Mouse (Mus musculus) c-Kit-negative CD71-positive TER-119-positive erythroid progenitor cells, embryonic 14.5 days (primary cell): ENCODE data around the gene Hist1h2bh.
"Not testable (repeated sequence)": the region's sequence is repeated elsewhere in the genome, so short reads cannot be mapped to it uniquely, and the experiment has no call there.

Source experiments
- DNase-seq: peaks from one replicate; pipeline ENCODE4 v3.0.0-alpha.2; 2013; ENCODE audit warnings: low read depth, low spot score

The Hist1h2bh gene

DNA sequence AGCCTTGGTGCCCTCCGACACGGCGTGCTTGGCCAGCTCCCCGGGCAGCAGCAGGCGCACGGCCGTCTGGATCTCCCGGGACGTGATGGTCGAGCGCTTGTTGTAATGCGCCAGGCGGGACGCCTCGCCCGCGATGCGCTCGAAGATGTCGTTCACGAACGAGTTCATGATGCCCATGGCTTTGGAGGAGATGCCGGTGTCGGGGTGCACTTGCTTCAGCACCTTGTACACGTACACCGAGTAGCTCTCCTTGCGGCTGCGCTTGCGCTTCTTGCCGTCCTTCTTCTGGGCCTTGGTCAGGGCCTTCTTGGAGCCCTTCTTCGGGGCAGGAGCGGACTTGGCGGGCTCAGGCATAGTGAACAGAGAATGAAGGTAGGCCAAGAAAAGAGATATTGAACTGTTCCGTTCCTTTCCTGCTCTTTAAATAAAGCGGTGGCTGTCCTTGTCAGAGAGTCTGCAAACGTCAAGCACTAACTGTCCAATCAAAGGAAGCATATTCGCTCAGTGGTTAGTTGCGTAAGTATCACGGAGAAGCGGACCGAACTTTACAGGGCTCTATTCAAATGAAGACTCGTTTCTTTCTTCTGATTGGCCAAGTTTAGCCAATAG lies at the start of gene Hist1h2bh:
Gene Hist1h2bh (minus strand): TSS at position 394 of the 609 bp plus-strand sequence.
- DNase-seq, result peak; percentile 90

DNA sequence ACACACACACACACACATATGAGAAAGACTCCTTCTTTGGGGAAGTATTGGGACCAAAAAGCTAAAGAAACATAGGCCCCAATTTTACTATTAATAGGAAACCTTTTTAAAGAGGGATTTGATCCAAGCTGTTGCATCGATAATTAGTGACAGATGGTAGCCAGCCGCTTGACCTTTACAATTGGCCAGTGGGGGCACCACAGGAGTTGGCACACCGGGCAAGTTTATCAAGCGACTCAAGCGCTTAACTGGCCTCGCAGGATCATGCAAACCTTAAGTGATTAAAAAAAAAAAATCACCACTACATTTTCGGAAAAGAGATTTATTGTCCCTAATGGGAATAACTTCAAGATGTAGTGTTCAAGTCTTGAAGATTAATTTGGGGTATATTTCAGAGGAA lies 49.4 kb upstream of the Hist1h2bh start:
- DNase-seq, result no peak

DNA sequence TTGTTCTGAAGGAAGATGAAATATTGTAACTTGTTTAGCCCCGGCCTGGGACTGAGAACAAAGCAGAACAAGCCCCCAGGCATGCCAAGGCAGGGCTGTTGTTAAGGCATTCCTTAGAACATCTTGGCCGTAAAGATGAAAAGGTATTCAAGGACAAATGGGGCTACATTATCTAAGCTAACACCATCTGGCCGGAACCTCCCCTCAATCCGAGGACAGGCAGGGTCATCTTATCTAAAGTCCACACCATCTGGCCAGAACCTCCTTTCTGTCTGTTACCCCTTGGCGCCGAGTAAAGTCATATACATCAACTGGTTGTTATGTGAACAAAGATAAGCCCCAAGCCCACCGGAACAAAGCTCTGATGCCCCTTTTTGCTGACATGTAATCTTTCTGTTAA lies 48.7 kb upstream of the Hist1h2bh start:
- not testable (repeated sequence) for DNase-seq

DNA sequence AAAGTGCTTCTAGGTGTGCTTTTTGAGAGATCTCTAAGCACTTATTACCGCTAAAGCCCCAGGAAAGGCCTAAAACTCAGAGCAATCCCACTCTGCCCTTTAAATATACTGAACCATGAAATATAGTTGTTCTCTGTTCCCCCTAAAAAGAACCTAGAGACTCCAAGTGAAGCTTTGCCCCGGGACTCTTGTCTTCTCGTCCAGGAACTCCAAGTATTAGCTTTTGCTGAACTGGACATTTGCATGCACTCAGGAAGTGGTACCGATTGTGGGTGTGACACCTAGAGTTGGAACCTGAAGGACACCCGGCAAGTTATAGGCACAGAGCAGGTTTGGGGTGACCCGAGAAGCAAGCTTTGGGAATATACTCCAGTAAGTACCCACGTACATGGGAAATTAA lies 48.0 kb upstream of the Hist1h2bh start:
- no peak for DNase-seq

DNA sequence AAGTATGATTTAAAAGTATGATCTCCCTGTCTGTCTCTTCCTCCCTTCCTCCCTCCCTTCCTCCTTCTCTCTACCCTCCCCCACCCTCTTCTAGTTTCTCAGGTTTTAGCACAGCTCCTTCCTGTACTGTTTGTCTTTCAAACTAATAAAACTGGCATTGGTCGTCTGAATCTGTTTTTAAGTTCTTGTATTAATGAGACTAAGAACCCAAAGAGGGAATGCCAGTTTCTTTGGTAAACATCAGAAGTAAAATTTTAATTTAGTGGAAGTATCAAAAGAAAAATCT lies 43.7 kb upstream of the Hist1h2bh start:
- peak; percentile 42 for DNase-seq

DNA sequence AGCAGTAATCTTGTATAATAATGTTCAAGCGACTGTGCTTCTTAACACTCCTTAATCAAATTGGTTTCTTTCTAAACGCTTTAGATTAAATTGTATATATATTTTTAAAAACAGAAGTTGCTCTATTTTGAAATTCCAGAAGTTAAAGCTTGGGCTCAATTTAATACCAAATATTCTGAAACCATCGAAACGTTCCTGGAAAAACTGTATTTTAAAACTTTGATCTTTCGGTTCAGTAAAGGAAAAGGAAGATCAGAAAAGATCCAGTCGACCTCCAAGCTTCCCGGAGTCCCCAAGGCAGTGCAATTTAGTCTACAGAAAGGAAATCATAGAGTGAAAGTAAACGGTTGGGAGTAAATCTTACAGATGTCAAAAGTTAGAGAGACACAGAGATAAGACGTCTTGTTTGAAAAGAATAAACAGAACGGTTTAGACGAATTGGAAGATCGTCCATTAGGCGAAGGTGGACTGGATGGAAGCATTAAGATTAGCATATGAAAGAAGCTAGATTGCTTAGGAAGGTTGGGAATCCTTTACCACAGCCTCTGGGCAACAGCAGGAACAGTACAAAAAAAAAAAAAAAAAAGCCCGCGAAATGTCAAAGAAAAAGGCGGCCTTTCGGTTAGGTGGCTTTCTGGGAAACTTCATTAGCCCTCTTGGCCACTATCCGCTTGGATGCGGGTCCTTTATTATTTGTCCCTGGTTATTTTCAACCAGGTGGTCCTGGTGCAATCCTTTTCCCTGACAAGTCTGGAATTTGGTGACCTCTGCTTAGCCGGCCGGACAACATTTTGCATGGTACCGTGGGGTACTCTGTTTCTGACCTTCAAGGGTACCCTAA lies 43.1 kb upstream of the Hist1h2bh start:
- peak; percentile 60 for DNase-seq

DNA sequence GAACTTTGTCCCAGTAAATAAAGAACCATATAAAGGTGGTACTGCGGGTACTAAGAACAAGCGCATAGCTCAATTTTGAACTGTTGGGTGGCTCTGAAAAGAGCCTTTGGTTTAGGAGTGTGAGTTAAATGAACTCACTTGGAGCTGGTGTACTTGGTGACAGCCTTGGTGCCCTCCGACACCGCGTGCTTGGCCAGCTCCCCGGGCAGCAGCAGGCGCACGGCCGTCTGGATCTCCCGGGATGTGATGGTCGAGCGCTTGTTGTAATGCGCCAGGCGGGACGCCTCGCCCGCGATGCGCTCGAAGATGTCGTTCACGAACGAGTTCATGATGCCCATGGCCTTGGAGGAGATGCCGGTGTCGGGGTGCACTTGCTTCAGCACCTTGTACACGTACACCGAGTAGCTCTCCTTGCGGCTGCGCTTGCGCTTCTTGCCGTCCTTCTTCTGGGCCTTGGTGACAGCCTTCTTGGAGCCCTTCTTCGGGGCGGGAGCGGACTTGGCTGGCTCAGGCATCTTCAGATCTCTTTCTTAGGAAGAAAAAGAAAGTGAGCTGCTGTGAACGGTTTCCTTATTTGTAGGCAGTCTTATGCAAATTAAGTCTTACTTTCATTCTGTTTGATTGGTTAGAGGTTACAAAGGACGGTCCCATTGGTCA lies 42.4 kb upstream of the Hist1h2bh start:
- DNase-seq, result peak; percentile 93

DNA sequence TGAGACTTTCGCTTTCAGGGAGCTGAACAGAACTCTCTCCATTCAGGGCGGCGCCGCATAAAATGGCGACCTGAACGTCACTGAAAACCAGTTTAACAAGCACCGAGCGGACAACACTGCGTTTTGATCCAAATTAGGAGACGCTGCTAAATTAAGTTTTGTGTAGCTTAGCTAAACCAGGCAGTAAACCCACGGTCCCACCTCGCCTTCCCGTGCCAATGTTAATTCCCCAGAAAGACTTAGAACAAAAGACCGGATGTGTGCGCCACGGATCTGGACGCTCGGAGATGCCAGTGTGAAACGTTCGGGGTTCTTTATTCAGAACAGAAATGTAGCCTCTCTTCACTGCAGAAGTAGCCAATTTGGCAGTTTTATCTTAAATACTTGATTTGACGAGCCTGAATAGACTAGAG lies 41.8 kb upstream of the Hist1h2bh start:
- peak; percentile 79 for DNase-seq

DNA sequence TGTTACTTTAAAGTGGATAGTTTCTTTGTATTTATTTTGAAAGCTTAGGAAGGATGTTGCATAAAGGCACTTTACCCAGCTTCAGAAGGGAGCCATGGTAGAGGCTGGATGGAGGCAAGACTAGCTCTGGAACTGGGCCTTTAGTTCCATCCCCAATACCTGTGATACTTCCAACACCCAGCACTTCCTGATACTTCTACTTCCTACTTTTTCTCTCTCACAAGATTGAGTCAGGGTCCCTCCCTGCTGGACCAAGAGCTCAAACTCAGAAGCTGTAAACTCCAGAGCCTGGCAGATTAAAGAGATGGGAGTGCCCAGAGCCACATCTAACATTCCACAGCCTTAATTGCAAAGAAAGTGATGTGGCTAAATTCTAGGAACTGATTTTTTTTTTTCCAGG lies 41.1 kb upstream of the Hist1h2bh start:
- DNase-seq, result peak; percentile 37

DNA sequence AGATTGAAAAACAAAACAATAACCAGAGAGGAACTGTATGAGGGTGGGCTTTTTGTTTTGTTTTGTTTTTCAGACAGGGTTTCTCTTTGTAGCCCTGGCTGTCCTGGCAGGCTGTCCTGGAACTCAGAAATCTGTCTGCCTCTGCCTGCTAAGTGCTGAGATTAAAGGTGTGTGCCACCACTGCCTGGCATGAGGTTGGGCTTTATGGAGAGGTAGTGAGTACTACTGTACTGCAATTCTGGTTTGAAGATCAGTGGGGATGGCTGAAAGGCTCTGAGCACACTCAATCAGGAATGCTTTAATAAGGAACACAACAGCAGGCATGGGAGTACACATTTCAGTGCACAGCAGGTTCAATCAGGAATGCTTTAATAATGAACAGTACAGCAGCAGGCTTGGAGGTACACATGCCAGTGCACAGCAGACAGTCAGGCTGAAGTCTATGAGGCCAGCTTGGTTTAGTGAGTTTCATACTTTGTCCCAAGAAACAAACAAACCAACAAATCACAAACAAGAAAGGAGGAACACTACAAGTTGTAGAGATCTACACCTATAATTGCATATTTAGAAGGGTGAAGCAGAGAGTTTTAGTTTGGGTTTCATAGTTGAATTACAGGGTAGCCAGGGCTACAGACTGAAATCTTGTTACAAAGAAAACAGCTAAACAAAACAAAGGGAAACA lies 40.3 kb upstream of the Hist1h2bh start:
- no peak for DNase-seq

DNA sequence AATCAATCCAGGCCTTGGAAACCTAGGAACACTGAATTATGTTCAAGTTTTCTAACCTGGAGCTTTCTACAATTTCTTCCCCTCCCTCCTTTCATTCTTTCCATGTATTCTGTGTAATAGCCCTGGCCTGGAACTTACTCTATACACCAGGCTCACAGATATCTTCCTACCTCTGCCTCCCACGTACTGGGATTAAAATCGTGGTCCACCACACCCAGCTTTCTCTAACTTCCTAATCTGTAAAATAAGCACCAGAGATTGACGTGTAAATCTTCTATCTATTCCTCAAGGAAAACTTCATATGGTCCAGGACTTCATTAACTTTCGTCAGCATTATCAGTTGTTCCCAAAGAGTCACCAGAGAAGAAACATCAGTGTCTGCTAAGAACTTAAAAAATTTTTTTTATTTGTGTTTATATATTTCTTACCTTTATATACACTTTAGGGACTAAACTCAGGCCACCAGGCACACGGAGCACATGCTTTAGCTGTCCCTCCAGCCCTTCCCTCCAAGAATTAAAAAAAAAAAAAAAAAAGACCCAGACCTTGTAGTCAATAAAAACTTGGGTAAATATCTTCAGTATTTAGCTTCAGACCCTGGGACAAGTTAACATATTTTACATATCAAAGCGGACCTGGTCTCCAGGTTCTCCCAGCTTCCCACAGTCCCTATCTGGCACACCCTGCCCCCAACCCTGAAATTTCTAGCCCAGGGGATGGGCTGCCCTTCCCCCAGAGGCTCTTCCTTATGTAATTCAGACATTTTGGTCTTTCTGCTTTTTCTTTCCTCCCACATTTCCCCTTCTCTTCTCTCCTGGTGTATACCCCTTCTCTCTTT lies 39.2 kb upstream of the Hist1h2bh start:
- DNase-seq, result no peak

DNA sequence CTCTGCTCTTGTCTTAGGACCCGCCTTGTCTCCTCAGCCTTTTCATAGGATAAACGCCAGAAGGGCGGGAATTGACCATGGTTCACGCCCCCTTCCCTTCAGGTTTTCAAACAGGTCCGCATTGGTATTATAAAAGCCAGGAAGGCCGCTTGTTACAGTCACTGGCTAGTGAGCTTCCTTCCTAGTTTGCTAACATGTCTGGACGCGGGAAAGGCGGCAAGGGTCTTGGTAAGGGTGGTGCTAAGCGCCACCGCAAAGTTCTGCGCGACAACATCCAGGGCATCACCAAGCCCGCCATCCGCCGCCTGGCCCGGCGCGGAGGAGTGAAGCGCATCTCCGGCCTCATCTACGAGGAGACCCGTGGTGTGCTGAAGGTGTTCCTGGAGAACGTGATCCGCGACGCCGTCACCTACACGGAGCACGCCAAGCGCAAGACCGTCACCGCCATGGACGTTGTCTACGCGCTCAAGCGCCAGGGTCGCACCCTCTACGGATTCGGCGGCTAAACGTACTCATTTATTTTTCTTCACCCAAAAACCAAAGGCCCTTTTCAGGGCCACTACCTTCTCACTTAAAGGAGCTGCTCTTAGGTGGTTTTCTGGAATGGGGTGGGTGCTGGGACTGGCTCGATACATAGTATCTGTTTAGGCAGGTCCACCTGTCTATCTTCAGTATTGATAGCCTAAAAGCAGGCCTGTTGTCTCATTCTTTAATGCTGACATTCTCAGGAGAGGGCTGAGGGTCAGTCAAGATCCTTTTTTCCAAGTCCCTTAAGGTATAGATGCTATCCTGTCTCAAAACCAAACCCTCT lies 38.4 kb upstream of the Hist1h2bh start, which contains the start of gene Hist1h4d:
Gene Hist1h4d (plus strand): TSS at position 191 of the 811 bp plus-strand sequence.
- peak; percentile 95 for DNase-seq

DNA sequence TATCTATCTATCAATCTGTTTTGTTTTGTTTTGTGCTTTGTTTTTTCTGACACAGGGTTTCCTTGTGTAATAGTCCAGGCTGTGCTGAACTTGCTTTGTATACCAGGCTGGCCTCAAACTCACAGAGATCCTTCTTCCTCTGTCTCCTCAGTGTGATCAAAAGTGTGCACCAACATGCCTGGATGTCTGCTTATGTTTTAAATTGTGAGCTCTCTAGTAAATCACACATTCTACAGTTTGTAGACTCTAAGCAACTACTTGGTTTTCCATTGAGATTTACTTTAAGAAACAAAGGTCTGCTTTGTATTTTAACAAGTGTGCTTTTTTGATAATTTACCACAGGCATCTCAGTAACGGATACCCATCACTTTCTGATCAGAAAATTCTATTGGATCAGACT lies 34.6 kb upstream of the Hist1h2bh start:
- no peak for DNase-seq

DNA sequence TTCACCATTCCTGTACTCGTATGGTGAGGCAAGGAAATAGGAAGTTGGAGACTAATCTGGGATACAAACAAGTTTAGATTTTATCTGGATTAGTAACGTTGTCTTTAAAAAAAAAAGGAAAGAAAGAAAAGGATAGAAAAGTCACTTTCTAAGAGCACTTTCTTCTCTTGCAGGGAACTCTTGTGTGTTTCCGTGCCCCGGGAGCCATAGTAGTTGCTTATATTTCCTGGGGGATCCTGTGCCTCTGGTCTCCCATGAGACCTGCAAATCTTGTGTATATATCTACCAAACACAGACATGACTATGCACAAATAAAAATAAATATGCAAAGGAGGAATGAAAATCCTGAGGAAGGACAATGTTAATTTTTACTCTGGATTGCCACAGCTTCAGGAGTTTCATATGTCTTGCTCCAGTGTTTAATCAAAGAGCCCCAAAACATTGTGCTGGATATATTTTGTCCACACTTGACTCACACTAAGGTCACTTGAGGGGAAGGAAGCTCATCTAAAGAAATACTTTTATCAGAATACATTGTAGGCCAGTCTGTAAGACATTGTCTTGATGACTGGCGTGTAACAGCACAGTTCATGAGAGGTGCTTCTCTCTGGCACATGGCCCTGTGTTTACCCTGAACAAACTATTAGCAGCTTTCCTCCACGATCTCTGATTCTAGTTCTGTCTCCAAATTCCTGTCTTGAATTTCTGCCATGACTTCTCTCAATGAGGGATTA lies 33.9 kb upstream of the Hist1h2bh start:
- DNase-seq, result peak; percentile 40

DNA sequence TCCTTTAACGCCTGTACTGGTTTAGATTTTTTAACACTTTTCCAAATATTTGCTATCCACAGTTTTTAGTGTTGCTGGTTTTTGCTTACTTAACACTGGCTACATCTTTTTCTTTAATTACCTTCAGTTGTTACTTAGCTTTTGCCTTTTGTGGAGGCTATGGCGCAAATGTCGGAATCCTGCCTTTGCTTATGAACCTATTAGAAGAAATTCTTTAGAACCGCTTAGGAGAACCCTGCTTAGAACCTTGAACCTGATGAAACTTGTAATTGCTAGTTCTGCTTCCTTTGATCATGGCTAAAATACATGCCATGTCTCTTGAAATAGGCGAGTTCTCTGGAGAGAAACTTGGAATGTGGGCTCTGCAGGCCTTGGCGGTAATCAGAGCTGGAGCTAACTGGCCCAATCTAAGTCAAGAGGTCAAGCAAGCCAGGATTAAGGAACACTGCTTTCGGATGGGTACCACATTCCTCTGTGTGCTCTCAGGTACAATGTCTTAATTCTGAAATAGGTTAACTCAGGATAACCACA lies 33.2 kb upstream of the Hist1h2bh start:
- DNase-seq, result peak; percentile 50

DNA sequence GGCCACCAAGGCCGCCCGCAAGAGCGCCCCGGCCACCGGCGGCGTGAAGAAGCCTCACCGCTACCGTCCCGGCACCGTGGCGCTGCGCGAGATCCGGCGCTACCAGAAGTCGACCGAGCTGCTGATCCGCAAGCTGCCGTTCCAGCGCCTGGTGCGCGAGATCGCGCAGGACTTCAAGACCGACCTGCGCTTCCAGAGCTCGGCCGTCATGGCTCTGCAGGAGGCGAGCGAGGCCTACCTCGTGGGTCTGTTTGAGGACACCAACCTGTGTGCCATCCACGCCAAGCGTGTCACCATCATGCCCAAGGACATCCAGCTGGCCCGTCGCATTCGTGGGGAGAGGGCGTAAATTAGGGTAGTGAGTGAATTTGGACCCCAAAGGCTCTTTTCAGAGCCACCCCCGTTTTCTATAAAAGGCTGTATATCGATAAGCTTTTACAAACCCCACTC lies 32.7 kb upstream of the Hist1h2bh start:
- not testable (repeated sequence) for DNase-seq

DNA sequence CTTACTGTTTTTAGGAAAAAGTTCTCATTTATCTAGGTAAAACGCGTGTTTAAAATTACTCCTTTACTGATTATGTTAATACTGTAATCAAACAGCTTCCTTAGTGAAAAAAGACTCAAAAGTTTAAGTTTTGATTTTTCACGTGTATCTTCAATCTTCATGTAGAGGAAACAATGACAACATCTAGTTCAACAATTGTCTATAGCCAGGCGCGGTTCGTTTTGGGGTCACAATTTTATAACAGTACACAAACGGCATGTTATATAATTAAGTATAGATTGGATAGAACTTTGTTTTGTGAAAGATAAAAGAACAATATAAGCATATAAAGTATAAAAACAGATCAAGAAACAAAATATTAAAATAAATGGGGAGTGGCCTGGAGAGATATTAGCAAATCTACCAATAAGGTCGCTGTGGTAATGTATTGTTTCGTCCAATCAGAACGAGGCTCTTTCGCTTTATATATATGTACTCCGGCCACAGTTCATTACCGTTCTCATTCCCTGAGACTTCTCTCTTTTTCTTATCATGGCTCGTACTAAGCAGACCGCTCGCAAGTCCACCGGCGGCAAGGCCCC lies 32.2 kb upstream of the Hist1h2bh start, which contains the start of gene Hist1h3d:
Gene Hist1h3d (plus strand): TSS at position 493 of the 581 bp plus-strand sequence.
- DNase-seq, result peak; percentile 88

DNA sequence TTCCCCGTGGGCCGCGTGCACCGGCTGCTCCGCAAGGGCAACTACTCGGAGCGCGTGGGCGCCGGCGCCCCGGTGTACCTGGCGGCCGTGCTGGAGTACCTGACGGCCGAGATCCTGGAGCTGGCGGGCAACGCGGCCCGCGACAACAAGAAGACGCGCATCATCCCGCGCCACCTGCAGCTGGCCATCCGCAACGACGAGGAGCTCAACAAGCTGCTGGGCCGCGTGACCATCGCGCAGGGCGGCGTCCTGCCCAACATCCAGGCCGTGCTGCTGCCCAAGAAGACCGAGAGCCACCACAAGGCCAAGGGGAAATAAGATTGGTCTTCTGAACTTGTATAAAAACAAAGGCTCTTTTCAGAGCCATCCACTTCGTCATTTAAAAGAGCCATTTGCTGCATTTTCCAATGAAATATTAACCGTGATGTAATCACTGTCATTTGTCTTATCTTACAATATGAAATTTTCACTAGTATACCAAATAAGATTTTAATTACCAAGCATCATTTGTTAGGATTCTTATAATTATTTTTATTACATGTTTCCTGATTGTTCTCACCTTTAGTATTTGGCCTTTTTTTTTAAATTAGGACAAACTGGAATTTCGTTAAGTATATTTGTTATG lies 31.5 kb upstream of the Hist1h2bh start:
- DNase-seq, result peak; percentile 49
